Mouse (Mus musculus) heart, adult 11 months (tissue): ENCODE measurements at regions not wholly inside any gene's neighbourhood (a gene's known extent, or its start where the extent isn't known, plus 50 kb on each side); places are given as distances from the start of the nearest gene placed in this dataset.

ENCODE experiments used
- DNase-seq: peaks from one replicate; pipeline ENCODE4 v3.0.0; 2022

DNA sequence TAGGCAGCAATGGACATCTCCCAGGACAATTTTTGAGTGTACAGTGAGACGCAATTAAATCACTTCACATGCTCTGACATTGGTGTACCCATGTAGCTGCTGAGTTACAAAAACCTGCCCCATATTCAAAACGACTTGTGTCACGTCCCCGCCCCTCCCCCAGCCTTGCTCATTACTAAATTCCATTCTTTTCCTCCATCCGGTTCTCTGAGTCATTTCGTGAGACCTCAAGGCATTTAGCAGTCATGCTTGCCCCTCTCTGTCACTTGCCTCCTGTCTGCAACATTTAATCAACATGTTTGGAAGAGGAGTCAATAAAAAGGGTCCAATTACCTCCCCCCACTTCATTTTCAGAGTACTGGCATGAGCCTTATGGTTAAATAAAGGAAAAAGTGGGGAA, 156.3 kb upstream of the Id4 start:
- no peak for DNase-seq

DNA sequence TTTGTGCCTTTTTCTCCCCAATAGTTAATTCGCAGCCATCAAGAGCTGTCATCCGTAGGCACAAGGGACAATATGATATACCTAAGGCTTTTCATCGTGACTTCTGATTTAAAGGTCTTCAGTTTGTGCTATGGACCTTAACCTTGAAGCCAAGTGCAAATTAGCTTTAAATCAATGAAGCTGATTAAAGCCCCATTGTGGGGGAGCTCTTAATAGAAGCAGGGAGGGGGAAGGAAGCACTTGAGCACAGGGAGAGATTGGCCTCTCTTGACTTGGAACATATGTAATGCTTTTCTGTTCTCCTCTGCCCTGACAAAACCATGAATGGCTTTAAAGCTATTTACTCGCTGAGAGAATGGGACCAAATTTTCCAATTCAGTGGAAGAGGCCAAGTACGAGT, 154.1 kb upstream of the Id4 start:
- DNase-seq: no peak

DNA sequence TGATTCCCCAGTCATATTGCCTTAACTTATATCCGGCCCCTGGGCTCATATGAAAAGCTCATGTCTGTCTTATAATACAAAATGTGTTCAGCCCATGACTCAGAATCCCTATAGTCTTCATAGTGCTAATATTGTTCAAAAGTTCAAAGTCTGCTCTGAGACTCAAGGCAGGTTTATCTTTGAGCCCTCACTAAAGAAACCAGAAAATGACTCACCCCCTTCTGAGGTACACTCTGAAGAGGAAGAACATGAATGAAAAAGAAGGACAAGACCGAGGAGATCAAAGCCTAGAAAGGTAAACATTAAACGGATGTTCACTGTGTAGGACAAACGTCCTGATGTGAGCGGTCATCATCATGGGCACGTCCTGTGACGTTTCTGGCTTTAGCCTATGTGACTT, 145.1 kb upstream of the Id4 start:
- no peak for DNase-seq

DNA sequence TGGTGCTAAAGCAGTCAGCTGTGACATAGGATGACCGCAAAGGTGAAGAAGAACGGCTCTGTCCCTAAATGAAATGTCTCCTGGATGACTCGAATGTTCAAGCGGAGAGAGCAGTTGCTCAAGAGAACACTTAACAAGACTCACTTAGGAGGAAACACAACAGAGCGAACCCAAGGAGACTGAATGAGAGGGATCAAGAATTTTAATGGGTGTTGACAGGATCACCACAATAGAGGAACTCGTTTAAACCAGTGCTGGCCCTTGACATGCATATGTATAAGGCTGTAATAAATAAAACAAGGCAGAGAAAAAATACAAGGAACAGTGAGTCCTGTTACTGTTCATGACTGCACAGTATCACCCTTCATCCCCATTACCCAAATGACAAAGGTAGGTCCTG, 134.4 kb upstream of the Id4 start:
- DNase-seq: no peak

DNA sequence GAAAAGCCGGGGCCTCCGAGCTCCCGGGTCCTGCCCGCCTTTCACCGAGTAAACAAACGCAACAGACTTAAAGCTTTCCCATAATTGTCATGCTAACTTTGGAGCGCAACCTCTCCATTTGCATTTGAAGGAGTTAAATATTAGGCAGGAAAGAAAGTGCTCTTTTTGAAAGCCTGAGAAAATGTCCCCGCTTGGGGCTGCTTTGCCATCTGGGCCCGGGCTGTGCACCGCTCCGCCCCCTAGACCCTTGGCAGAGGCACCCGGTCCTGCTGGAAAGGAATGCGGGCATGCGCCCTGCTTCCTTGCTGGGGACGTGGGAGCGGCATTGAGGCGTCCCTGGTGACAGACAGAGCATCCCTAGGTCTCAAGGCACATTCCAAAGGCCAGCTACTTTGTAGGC, 130.3 kb upstream of the Id4 start:
- DNase-seq: peak; percentile 94

DNA sequence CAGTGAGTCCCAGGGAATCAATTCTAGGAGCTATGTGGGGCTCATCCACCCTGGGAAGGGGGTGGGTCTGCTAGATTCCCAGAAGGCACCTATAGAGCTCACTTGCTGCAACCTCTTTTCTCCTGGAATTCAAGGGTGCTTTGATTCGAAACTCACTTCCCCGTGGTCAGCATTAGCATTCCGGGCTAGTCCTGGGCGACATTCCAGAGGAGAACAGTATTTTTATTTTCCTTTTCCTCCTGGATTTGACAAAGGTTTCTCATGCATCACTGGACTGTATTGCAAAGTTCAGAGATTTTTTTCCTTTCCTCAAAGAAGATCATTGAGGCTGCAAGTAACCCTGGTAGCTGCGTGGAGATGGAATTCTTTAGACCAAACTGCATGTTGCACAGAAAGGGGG, 129.3 kb upstream of the Id4 start:
- DNase-seq: no peak

DNA sequence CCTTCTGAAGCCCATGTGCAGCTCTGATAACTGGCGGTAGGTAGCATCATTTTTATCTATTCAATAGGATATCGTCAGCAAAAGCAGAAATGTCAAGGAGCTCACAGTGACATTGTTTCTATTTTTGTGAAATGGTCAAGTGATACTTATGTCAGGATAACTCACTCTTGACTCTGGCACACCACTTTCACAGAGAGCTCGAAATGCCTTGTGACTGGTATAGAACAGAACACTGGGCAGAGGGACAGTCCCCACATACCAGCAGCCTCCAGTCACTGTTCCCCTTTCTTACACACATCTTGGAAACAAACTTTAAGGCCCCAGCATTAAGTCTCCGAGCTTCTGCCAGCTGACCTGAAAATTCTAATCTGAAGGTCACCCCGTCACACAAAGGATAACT, 115.1 kb upstream of the Id4 start:
- peak; percentile 43 for DNase-seq

DNA sequence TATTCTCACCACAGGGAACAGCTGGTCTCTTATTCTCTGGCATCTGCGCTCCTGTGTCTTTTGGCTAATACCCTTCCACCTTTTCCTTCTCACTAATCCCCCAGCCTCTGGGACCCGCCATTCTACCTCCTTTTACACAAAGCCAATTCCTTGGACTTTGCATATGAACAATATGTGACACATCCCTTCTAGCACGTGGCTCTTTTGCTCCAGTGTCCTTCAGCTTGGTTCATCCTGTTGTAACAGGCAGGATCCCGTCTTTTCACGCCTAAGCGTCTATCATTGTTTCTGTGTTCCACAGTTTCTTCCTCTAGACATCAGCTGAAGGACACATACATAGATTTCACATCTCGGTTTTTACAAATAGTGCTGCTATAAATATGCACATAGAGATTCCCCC, 114.0 kb upstream of the Id4 start:
- peak; percentile 45 for DNase-seq

DNA sequence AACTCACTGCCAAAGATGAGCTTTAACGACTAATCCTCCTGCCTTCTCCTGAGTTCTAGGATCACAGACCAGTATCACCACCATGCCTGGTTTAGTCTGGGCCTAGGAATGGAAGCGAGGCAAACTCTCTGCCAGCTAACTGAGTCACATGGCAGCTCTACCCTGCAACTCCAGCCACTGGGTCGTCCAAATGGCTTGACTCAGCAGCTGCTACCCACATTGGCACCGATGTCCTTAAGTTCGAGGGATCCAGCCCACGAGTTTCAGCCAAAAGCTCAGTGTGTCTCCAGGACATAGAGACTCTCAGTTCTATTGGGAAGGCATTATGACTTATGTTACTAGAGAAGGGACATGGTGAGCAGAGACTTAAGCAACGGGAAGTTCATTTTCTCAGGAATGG, 107.8 kb upstream of the Id4 start:
- DNase-seq: peak; percentile 80

DNA sequence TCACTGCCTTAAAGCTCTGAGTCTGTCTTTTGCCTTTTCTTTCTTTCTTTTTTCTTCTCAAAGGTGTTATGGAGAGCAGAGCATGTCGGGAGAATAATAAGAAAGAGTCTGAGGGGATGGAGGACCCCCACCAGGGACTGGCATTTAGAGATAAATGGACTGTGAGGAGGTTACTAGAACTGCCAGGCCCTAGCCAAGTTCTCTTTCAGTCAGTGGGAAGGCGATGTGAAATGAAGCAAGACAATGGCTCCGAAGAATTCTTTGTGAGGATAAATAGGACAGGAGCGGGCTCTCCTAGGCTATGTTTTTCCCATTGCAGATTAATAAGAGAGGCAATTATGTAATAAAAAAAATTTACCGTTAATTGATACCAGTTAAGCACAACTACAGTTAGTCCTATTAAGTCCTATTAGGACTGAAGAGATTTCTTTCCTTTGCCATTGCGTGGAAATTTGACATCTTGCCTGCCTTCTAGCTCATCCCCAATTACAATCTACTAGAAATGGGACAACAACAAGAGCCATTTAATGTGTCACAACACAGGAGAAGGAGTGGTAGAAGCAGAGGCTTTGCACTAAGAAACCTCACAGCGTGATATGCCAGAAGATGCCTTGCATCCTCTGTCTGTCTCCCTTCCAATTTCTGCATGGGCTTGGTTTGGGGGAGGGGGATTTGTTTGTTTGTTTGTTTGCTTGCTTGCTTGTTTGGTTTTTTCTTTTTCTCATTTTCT, 107.2 kb upstream of the Id4 start:
- DNase-seq: peak; percentile 22

DNA sequence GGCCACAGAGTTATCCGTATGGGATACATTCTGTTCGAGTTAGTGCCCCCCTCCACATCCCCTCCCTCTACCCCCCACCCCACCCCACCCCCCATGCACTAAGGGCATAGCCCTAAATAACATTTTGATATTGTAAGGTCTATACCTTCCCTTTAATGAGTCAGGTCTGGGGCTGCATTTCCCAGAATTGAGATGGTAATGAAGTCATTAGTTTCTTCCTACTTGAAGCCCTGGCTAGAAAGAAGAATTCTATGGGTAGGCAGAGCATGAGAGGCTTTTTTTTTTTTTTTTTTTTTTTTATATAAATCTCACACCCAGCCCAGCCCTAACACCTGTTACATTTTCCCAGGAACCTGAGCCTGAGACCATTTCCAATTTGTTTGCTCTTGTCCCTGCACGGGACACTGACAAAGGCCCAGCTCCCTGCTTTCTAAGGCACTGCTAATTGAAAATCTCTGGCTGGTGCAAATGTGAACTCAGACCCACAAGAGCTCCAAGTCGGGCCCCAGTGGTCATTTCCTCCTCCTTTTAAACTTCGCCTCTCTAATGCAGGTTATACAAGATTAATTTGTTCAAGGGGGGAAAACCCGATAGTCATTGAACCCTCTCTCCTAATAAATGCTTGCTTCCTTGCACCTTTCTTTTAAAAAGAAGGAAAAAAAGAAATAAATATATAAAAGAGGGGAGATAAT, 106.5 kb upstream of the Id4 start:
- peak; percentile 15 for DNase-seq

DNA sequence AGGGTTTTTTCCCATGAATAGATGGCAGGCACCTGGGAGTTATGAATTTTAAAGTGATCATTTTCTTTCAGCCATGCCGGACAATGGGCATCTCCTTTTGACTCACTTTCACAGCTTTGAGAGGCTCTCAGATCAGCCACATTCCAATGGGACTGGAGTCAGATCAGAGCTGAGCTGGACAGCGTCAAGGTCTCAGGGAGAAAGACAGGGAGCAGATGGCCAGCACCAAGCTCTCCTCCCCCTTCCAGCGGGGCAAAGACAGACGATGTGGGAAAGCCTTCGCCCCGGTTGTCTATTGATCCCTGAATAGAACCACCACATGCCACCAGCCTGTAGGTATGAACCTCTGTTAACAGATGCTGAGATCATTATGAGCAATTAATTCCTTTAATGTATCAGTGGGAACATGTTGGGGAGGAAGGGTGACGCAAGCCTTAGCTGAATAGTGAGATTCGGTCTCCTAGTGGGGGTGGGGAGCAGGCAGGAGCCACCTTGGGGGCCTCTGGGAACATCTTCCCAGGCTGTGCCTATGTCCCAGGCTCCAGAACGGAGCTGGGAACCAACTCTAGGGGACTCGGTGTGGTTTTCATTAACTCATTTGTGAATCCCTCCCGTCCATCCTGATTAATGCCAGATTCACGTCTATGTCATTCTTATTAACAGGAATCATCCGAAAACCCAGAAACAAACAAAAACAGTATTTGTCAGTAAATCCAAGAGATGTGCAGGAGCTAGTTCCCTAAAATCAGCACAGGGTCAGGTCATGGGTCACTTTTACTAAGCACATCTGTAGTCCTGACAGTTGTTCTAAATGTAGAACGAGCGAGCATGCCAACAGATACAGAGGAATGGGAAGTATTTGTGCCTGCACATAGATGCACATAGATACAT, 101.8 kb upstream of the Id4 start:
- DNase-seq: peak; percentile 63

DNA sequence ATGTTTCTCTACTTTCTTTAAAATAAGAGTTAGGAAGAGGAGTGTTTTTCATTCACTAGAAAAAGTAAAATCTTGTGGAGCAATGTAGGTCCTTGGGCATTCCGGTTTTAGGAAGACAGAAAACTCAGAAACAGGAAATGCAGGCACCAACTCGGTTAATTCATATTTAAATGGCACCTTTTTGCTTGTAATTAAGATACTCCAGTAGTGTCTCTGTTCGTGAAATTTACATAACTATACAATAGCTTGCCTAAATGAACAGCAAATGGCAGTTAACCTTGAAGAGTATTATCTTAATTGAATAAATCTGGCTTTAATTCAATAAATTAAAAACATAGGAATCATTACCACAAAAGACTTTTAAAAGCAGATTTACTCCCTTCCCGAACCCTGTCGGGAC, 100.9 kb upstream of the Id4 start:
- peak; percentile 3 for DNase-seq

DNA sequence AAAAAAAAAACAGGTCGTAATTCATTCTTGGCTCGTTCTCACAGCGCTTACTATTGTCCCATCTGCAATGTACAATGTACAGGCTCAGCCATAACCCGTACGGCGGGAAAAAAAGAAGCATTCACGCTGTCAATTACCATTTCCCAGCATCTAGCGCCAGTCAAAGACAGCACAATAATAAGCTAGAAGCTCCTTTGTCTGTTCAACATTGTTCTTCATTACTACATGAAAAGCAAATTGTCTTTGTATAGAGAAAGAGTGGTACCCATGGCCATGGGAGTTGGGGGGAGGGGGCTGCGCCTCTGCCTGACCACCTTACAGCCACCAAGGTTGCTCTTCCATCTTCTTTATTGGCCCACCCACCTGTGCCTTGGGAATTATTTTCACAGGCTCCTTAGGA, 99.7 kb upstream of the Id4 start:
- peak; percentile 17 for DNase-seq

DNA sequence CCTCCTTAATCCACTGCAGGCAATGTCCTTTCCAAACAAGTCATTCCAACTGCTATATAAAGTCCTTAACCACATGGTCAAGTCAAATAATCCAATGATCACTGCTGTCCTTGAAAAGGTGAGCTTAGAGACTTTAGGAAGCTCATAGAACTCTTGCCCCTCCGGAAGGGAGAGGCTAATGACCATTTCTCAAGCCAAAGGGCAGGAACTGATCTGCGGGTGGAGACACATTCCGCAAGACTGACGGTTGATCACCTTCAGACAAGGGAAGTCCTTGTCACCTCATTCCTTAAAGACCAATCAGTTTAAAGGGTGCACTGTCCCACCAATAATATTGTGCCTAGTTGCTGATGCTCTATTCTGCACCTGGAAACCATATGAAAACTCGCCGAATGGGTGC, 96.4 kb upstream of the Id4 start:
- no peak for DNase-seq

DNA sequence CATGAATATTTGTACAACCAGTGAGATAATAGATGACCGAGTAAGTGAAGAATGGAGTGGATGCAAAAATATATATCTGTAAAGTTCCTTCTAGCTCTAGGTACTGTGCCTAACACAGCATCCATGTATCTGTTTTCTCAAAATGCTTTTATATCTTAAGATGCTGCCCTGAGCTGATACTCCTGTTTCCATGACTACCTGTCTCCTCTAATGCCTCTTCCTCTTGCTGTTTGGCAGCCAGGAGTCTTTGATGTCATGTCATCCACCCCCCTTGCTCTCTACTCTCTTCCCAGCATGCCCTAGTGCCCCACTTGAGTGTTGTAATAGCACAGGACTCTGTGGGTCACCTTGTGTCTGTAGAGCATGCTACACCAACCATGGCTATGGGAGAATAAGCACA, 95.2 kb upstream of the Id4 start:
- DNase-seq: no peak

DNA sequence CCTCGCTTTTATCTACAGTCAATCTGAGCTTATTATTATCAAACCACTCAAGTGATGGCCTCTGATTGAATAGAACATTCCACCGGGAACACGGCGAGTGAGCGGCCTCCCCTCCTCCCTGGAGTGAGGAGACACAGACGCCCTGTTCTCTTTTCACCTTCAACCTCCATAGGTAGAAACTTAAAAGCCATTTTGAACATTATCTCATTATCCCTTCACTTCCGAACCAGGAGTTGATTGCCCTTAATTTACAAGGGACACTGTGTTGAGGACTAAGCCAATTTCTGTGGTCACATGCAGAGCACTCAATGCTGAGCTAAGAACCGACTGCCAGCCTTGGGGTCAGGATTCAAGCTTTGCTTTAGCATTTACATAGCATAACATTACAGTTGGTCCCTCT, 93.1 kb upstream of the Id4 start:
- peak; percentile 19 for DNase-seq

DNA sequence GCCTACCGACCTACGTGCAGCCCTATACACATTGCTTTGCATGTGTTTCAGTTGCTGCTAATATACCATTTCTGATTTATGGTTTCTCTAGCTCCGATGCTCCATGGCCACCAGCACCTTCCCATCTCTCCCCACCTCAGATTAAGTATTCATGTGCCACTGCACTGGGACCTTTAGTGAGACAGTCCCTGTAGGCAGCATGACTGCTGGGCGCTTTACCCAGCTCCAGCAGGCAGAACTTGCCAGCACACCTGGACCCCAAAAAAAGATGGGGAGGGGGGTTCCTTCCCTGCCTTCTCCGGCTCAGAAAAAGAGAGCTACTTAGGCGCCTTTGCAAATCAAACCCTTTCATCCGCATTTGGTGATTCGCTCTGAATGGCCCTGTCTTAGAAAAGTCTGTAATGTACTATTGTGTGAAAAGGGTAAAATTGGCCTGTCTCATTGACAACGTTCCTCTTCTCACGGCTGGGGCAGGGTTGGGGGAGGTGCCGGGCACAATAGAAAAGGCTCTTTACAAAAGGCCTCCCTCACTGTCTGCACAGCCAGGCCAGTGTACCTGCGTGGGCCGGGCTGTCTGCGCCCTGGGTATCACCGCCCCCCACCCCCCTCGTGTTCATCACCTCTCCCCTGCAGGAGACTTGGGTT, 89.6 kb upstream of the Id4 start:
- no peak for DNase-seq

DNA sequence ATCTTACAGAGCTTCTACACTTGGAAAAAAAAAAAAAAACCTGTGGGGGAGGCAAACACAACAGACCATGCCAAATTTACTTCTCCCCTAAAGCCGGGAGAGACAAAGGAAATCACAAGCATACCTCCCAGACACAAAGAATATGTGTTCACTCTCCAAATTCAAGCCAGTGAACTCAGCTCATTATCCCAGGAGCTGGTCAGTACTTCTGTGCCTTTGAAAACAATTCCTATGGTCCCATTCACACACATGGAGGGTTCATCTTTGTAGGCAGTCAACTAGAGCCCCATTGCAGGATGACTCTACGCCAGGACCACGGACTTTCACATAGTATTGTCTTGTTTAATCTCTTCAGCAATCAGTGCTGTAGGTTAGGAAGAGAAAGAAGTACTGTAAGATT, 89.0 kb upstream of the Id4 start:
- no peak for DNase-seq

DNA sequence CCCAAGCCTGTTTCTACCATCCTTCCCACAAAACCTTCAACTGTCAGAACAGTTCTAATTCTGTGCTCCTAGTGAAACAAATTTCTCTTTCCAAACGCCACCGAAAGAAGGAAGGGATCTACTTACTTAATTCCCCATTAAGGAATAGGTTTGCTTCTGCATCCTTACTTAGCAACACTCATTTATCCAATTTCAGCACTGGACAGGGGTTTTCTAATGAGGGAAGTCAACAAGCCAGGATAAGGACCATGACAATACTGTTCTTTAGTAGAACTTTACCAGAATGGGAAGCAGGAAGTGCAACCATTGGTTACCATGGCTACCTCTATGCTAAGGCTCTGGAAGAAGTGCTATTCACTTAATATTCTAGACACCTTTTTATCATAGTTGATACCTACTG, 68.6 kb upstream of the Id4 start:
- DNase-seq: no peak

DNA sequence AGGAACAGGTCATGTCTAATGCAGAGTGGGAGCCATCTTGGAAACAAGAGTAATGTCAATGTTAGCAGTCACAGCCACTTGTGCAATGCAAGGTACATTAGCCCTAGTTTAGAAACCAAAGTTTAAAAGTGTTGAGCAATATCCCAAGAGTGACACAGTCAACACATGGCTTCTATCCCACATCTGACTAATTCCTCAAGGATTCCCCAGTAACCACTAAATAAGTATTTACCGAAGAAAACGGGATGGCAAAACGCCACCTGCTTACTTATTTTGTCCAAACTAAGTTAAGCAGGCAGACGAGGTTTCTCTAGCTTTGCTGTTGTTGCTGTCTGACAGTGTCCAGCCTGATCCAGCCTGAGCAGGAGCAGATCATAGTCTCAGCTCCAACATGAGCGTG, 67.1 kb upstream of the Id4 start:
- peak; percentile 87 for DNase-seq

DNA sequence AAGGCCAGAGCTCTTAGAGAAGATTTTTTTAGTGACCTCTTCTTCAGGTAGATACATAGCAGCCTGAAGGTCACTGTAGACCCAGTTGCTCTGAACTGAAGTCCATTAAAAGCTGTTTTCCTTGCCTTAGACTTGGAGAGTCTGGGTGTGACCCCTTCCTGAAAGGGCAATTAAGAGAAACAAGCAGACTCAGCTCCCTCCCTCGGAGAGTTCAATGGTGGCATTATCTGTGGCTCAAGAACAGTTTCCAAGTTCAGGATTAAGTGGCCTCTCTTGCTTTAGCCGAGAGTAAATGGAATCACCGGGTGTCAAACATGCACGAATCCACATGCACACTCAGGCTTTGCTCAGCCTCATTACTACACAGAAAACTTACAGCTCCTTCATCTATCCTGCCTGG, 53.2 kb upstream of the Id4 start:
- DNase-seq: peak; percentile 21
